Mouse (Mus musculus): ENCODE measurements around the gene Pigo. TPM values are rescaled to one million over a fixed set of nuclear protein-coding genes. Genes with fewer than 3 reads are reported as not detected.

Gene Pigo
- polyA plus RNA-seq, 1 experiment: 8.0 TPM

- Histone ChIP-seq H3K4me2 (ENCODE audit: low read depth) (peak overlapping the region; percentile 79), H3K36me3 (ENCODE audit: control insufficient read depth, insufficient read depth) (no peaks in the 10 kb centered on the region), H3K79me2 (ENCODE audit: control insufficient read depth, insufficient read depth) (no peaks in the 10 kb centered on the region), H3K27me3 (ENCODE audit: control insufficient read depth, insufficient read depth, insufficient read length) (no peaks in the 10 kb centered on the region), H3ac (ENCODE audit: control insufficient read depth, insufficient read length) (no peak overlapping the region), H3K4me3 (peak overlapping the region; percentile 28)
- no peak for TF ChIP-seq E2F4 (IDR thresholded peaks at IDR 0.05; ENCODE audit: insufficient read depth)
- no peak for TF ChIP-seq POLR2A (IDR thresholded peaks at IDR 0.05; ENCODE audit: insufficient read length, low read depth)
- TF ChIP-seq POLR2AphosphoS2 (IDR thresholded peaks at IDR 0.05; ENCODE audit: insufficient read length, low read depth): no peak
- TF ChIP-seq TCF3 (IDR thresholded peaks at IDR 0.05; ENCODE audit: insufficient read length, low read depth): no peak
- TF ChIP-seq REST (IDR thresholded peaks at IDR 0.05; ENCODE audit: insufficient read depth, insufficient read length): no peak
Observed at GRCm38 (mm10) chr4:43045285-43045658, 19.7 kb upstream of the Pigo start.

DNA sequence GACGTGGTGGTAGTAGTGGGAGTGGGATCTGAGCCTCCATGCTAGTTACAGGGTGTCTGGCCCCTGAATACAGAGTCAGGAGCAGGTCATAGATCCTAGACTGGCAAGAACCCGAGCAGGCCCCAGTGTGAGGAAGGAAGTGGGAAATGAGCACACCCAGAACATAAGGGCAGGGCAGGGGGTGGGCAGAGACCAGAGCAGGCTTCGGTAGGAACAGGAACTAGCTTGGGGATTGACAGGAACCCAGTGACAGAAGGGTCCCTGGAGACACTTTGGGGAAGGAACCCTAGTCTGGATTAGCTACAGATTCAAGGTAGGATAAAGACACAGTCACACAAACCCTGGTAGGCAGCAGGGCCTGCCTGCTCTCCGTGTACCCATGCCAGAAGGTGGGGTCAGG is 19.1 kb upstream of the Pigo start:
- Histone ChIP-seq H3K27me3 (ENCODE audit: control insufficient read depth, insufficient read depth, insufficient read length) (no peaks in the 10 kb centered on the region), H3K36me3 (ENCODE audit: control insufficient read depth, insufficient read depth) (no peaks in the 10 kb centered on the region), H3ac (ENCODE audit: control insufficient read depth, insufficient read length) (no peak overlapping the region), H3K4me3 (peak overlapping the region; percentile 28), H3K4me2 (ENCODE audit: low read depth) (peak overlapping the region; percentile 79), H3K79me2 (ENCODE audit: control insufficient read depth, insufficient read depth) (no peaks in the 10 kb centered on the region)
- no peak for TF ChIP-seq POLR2A (IDR thresholded peaks at IDR 0.05; ENCODE audit: insufficient read length, low read depth)
- no peak for TF ChIP-seq REST (IDR thresholded peaks at IDR 0.05; ENCODE audit: insufficient read depth, insufficient read length)
- TF ChIP-seq E2F4 (IDR thresholded peaks at IDR 0.05; ENCODE audit: insufficient read depth): no peak

DNA sequence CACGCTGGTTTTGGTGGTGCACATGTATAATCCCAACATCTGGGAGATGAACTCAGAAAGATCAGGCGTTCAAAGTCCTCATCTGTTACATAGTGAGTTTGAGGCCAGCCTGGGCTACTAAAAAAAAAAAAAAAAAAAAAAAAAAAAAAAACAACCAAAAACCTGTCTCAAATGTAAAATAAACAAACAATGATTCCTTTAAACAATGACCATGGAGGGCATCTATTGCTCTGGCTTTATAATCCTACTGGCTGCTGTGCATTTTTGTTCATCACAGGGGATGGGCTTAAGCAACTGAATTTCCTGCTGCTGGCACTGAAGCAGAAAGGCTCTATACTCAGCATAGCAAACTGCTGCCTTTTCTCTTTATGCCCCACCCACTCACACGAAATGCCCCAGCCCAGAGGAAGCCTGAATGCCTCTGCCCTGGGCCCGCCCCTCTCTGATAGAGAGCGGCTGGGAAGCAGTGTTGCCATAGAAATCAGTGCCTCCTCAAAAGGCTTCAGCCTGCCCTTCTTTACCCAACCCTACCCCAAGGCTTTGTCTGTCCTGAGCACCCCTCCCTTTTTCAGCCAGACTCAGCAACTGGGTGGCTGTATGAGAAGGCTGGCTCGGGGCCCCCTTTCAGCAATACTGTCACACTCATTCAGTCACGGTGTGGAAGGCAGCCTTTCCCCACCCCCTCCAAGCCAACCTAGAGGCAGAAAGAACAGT is 18.2 kb upstream of the Pigo start:
- Histone ChIP-seq H3K79me2 (ENCODE audit: control insufficient read depth, insufficient read depth) (no peaks in the 10 kb centered on the region), H3K4me3 (no peak overlapping the region), H3K4me2 (ENCODE audit: low read depth) (peak overlapping the region; percentile 79), H3K36me3 (ENCODE audit: control insufficient read depth, insufficient read depth) (no peaks in the 10 kb centered on the region), H3ac (ENCODE audit: control insufficient read depth, insufficient read length) (no peak overlapping the region), H3K27me3 (ENCODE audit: control insufficient read depth, insufficient read depth, insufficient read length) (no peaks in the 10 kb centered on the region)
- TF ChIP-seq REST (IDR thresholded peaks at IDR 0.05; ENCODE audit: insufficient read depth, insufficient read length) (no peak), MYOG (IDR thresholded peaks at IDR 0.05; ENCODE audit: control insufficient read depth in 1 of 3, insufficient read depth in 1 of 3, insufficient read length in 2 of 3, low read depth in 2 of 3) (no peak), TCF12 (IDR thresholded peaks at IDR 0.05; ENCODE audit: insufficient read depth, poor library complexity, severe bottlenecking) (no peak), E2F4 (IDR thresholded peaks at IDR 0.05; ENCODE audit: insufficient read depth) (no peak), SRF (IDR thresholded peaks at IDR 0.05; ENCODE audit: control insufficient read depth, insufficient read length, low read depth) (no peak), USF1 (IDR thresholded peaks at IDR 0.05; ENCODE audit: low read depth) (no peak), MAX (IDR thresholded peaks at IDR 0.05; ENCODE audit: low read depth) (no peak), TCF3 (IDR thresholded peaks at IDR 0.05; ENCODE audit: insufficient read length, low read depth) (no peak), CEBPB (IDR thresholded peaks at IDR 0.05; ENCODE audit: insufficient read depth, poor library complexity, severe bottlenecking) (no peak), POLR2AphosphoS2 (IDR thresholded peaks at IDR 0.05; ENCODE audit: insufficient read length, low read depth) (no peak), MYOD1 (IDR thresholded peaks at IDR 0.05; ENCODE audit: control insufficient read depth in 1 of 3, insufficient read length in 2 of 3, low read depth in 2 of 3) (no peak), POLR2A (IDR thresholded peaks at IDR 0.05; ENCODE audit: insufficient read length, low read depth) (no peak)

DNA sequence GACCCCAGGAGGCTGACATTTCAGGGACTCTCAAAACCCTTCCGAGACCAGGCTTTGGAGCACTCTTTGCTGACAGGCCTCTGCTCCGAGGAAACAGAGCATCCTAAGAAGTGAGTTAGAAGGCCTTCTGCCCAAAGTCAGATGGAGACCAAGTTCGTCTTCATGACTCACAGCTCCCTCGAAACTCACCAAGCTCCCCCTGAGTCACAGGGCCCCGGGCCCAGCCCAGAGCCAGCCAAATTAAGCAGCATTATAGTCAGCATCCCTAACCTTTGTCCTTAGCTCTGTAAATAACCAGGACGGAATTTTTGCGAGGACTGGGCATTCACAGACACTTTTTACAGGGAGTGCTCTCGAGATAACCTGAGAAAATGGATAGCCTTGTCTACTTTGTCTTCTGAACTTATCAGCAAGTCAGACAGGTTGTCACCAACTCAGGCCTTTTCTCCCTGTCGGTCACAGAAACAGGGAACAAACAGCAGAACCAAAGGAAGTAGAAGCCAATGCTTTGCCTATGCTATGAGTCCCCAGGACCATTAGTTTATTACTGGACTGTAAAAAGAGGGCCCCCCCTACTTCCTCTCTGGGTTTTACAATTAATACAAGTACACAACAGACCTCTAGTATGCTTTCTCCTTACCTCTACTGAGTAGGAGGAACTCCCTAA is 15.4 kb upstream of the Pigo start:
- H3K36me3 ChIP-seq (ENCODE audit: control insufficient read depth, insufficient read depth): no peaks in the 10 kb centered on the region
- no peak for TF ChIP-seq POLR2A (IDR thresholded peaks at IDR 0.05; ENCODE audit: insufficient read length, low read depth)
- peak overlapping the region; percentile 81 for H3K4me2 ChIP-seq (ENCODE audit: low read depth)
- no peak overlapping the region for H3ac ChIP-seq (ENCODE audit: control insufficient read depth, insufficient read length)
- H3K4me3 ChIP-seq: no peak overlapping the region
- H3K79me2 ChIP-seq (ENCODE audit: control insufficient read depth, insufficient read depth): peaks cover 7% of the 10 kb centered on the region
- no peaks in the 10 kb centered on the region for H3K27me3 ChIP-seq (ENCODE audit: control insufficient read depth, insufficient read depth, insufficient read length)

GRCm38 (mm10) chr4:43040114-43040572 is 14.5 kb upstream of the Pigo start:
- Histone ChIP-seq H3K27me3 (ENCODE audit: control insufficient read depth, insufficient read depth, insufficient read length) (no peaks in the 10 kb centered on the region), H3ac (ENCODE audit: control insufficient read depth, insufficient read length) (peak overlapping the region; percentile 14), H3K4me2 (ENCODE audit: low read depth) (peak overlapping the region; percentile 83), H3K36me3 (ENCODE audit: control insufficient read depth, insufficient read depth) (no peaks in the 10 kb centered on the region), H3K4me3 (peak overlapping the region; percentile 73), H3K79me2 (ENCODE audit: control insufficient read depth, insufficient read depth) (peaks cover 7% of the 10 kb centered on the region)
- peak; percentile 98 for TF ChIP-seq POLR2A (IDR thresholded peaks at IDR 0.05; ENCODE audit: insufficient read length, low read depth)
- no peak for TF ChIP-seq E2F4 (IDR thresholded peaks at IDR 0.05; ENCODE audit: insufficient read depth)
- no peak for TF ChIP-seq REST (IDR thresholded peaks at IDR 0.05; ENCODE audit: insufficient read depth, insufficient read length)
- TF ChIP-seq MYOG (IDR thresholded peaks at IDR 0.05; ENCODE audit: control insufficient read depth in 1 of 3, insufficient read depth in 1 of 3, insufficient read length in 2 of 3, low read depth in 2 of 3): peak in 2 of 3 experiments; percentile 64 to 85
- peak; percentile 98 for TF ChIP-seq POLR2AphosphoS2 (IDR thresholded peaks at IDR 0.05; ENCODE audit: insufficient read length, low read depth)
- peak in 1 of 3 experiments; percentile 88 for TF ChIP-seq MYOD1 (IDR thresholded peaks at IDR 0.05; ENCODE audit: control insufficient read depth in 1 of 3, insufficient read length in 2 of 3, low read depth in 2 of 3)
- peak; percentile 92 for TF ChIP-seq SRF (IDR thresholded peaks at IDR 0.05; ENCODE audit: control insufficient read depth, insufficient read length, low read depth)
- TF ChIP-seq TCF12 (IDR thresholded peaks at IDR 0.05; ENCODE audit: insufficient read depth, poor library complexity, severe bottlenecking): no peak
- no peak for TF ChIP-seq CEBPB (IDR thresholded peaks at IDR 0.05; ENCODE audit: insufficient read depth, poor library complexity, severe bottlenecking)
- TF ChIP-seq TCF3 (IDR thresholded peaks at IDR 0.05; ENCODE audit: insufficient read length, low read depth): peak; percentile 27
- TF ChIP-seq MAX (IDR thresholded peaks at IDR 0.05; ENCODE audit: low read depth): no peak
- no peak for TF ChIP-seq USF1 (IDR thresholded peaks at IDR 0.05; ENCODE audit: low read depth)
